Mouse (Mus musculus) lung, postnatal 0 days (tissue): ENCODE data around the gene Tbp.

Source experiments
- CTCF ChIP-seq: IDR thresholded peaks from 2 replicates; pipeline ENCODE4 v1.5.1; 2016; ENCODE audit warnings: antibody characterized with exemption, mild to moderate bottlenecking
- EP300 ChIP-seq: IDR thresholded peaks from 2 replicates; pipeline ENCODE4 v1.6.1; 2016; ENCODE audit warnings: antibody characterized with exemption, mild to moderate bottlenecking, control low read depth

DNA sequence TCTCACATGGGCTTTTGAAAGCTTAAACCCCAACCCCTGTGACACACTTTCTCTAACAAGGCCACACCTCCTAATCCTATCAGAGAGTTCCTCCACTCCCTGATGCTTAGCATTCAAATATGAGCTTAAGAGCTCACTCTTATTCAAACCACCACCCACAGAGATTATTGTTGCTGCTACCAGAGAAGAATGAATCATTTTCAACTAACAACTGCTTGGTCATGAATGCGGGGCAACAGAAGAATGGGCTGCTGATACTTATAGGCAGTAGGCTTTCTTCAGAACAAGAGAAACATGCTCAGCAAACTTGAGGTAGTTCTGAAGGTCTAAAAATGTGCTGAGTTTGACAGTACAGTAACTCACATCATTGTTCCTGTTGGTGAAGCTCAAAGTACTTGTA, 50.0 kb downstream of the Tbp start:
- TF ChIP-seq CTCF: no peak
- TF ChIP-seq EP300: no peak
